Mouse (Mus musculus): ENCODE measurements around the gene Dnase1l2. TPM values are rescaled to one million over a fixed set of nuclear protein-coding genes. Genes with fewer than 3 reads are reported as not detected.
A peak's percentile ranks its signal among the peaks of the same experiment; 100 is the strongest.

Gene Dnase1l2
- polyA plus RNA-seq, 1 experiment from 2014 or later, result 6.6 TPM

DNA sequence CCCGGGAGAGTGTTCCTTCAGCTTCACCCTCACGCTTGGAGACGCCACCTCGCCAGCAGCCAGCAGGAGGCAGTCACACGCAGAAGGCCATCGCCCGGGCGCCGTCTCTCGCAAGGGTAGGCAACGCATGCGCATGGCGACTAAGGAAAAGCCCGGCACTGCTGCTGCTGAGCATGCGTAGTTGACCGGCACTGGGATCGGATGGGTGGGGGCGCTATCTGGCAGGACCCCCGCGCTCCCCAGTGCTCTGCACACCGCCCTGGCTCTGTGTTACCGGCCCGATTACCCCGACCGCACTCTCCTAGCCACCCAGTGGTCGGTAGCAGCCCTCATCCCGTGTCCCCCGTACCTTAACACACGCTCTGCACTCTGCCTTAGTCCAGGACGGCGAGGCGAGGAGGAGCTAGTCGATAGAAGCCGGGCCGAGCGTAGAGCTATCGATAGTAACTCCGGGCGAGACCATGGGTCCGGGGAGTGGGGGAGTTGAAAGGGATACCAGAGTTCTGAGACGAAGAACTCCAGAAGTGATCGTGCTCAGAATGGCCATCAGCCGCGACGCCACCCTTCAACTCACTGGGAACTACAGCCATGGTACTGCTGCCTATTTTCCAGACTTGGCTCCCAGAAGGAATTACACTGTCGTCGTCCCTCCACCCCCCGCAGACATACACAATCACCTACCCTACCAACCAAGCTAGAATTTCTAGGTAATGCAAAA, 35.9 kb upstream of the Dnase1l2 start, which contains the start of gene Mlst8:
Gene Mlst8 (minus strand): TSS at position 416 of the 718 bp plus-strand sequence.
- H3K36me3 ChIP-seq, result peaks cover 34% of the 10 kb centered on the region
- WGBS, result under 1% methylated on average over 48 of the region's 48 CpGs

DNA sequence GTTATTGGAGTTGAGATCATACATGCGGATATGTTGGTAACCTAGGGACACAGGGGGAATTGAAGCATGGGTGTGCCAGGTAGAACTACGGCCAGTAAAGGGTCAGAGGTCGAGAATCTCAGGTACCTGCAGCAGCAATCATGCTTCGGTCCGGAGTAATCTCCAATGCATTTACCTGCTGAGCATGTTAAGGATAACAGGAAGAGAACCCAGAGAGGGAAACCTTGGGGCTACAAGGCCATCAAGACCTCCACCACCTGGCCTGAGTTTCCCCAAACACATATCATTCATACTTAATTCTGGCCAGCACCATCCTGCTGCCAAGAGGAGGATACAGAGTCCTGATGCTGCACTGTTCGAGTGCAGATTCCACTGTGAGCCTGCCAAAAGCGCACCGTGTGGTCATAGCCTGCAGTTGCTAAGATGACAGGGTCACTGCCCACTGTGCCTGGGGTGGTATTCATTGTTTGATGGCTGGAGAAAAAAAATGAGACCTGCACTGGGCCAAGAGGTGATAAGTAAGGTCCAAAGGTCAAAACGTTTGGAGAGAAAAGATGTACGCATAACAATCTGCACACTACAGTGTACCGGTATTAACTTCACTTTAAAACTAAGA, 35.2 kb upstream of the Dnase1l2 start:
- Histone ChIP-seq H3K4me1 (peaks cover 22% of the 10 kb centered on the region), H3K4me2 (replicated peaks) (peak overlapping the region; percentile 53), H3K27me3 (no peaks in the 10 kb centered on the region), H3K27ac (replicated peaks) (no peak overlapping the region), H3K9me3 (no peaks in the 10 kb centered on the region), H3K4me3 (peak overlapping the region; percentile 90), H3K9ac (replicated peaks) (peak overlapping the region; percentile 92), H3K36me3 (peaks cover 34% of the 10 kb centered on the region)
- peak; percentile 19; the same call in 1 of the 2 replicates for ATAC-seq (replicated peaks)
- 53% methylated on average over 11 of the region's 11 CpGs for WGBS

More for the DNA sequence above, 35.9 kb upstream of the Dnase1l2 start, which contains the start of gene Mlst8:
- no peaks in the 10 kb centered on the region for H3K27me3 ChIP-seq
- H3K4me1 ChIP-seq, result peaks cover 15% of the 10 kb centered on the region
- peak within 1 kb of the TSS; percentile 98 for H3K27ac ChIP-seq (replicated peaks)
- H3K4me3 ChIP-seq, result peak within 1 kb of the TSS; percentile 90
- H3K4me2 ChIP-seq (replicated peaks), result peak within 1 kb of the TSS; percentile 53
- H3K9ac ChIP-seq (replicated peaks), result peak within 1 kb of the TSS; percentile 92
- peak; percentile 95 for ATAC-seq (replicated peaks)
- H3K9me3 ChIP-seq, result no peaks in the 10 kb centered on the region

DNA sequence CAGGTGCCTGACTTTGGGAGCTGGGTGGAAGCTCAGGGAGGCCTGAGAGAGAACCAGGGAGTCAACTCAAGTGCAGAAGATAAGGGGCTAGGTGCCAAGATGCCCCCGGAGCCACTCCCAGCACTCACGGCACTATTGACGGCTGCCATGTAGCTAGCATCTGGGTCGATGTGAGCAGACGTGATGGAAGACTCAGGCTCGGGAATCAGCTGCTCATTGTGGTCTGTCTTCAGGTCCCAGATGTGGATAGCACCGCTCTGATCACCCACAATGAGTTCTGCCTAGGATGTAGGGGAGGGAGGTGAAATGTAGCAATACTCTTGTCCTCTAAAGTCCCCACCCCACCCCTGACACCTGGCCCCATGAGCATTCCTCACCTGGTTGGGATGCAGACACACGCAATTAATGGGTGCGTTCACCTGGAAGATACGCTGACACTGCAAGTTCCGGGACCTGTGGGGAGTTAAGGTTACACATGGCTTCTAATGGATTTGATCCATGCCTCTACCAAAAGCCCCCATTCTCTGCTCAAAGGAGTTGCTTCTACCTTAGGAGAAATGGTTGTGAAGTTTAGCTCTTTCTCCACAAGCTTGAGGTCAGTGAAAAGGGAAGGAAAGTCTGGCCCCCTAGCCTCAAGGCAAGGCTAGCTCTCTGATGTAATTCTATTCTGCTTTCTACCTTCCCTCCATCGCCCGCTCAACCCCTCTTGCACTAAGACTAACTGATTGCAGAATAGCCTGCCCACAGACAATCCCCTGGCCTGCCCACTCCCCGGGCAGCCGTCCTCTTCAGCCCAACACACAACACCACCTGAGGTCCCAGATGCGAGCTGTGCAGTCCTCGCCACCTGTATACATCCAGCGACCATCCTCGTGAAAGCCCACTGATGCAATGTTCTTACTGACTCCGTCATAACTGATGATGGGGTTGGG, 34.4 kb upstream of the Dnase1l2 start:
- Histone ChIP-seq H3K27me3 (no peaks in the 10 kb centered on the region), H3K9me3 (no peaks in the 10 kb centered on the region), H3K27ac (replicated peaks) (no peak overlapping the region), H3K9ac (replicated peaks) (0 out of 2 replicates have a peak overlapping the region, but pooled peaks have one; percentile 10), H3K36me3 (peaks cover 34% of the 10 kb centered on the region), H3K4me2 (replicated peaks) (peak overlapping the region; percentile 53), H3K4me1 (peaks cover 29% of the 10 kb centered on the region), H3K4me3 (no peak overlapping the region)
- no peak for ATAC-seq (replicated peaks)
- 90% methylated on average over 20 of the region's 20 CpGs for WGBS

DNA sequence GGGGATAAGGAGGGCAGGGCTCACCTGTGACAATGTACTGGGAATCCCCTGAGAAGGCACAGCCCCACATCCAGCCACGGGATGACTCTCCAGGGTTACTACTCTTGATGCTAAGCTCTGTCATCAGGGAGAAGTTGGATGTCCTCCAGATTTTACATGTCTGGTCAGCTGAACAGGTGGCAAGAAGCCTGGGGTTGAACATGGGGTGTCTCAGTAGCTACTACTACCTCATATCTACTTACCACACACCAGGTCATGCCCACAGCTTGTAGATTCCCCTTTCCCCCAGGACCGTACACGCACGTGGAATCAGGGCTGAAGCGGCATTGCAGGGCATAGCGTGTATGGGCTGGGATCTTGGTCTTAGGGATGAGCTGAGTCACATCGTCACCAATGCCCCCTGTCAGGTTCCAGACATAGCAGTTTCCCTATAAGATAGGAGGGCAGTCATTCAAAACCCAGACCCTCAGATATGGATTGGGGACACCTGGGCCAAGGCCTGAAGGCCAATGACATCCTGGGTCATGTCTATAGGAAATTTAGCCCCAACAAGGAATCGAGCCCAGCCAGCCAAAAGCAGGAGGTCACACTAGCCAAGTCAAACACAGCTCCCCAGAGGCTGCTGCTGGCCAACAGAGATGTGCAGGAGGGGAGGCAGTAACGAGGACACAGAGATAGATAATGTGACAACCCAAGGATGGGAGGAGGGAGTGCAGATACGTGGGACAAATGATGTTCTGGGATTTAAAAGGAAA, 33.3 kb upstream of the Dnase1l2 start:
- Histone ChIP-seq H3K4me3 (no peak overlapping the region), H3K9ac (replicated peaks) (no peak overlapping the region), H3K9me3 (no peaks in the 10 kb centered on the region), H3K4me2 (replicated peaks) (no peak overlapping the region), H3K27ac (replicated peaks) (no peak overlapping the region), H3K4me1 (peaks cover 41% of the 10 kb centered on the region), H3K27me3 (no peaks in the 10 kb centered on the region), H3K36me3 (peaks cover 34% of the 10 kb centered on the region)
- 94% methylated on average over 10 of the region's 10 CpGs for WGBS
- ATAC-seq (replicated peaks), result no peak

DNA sequence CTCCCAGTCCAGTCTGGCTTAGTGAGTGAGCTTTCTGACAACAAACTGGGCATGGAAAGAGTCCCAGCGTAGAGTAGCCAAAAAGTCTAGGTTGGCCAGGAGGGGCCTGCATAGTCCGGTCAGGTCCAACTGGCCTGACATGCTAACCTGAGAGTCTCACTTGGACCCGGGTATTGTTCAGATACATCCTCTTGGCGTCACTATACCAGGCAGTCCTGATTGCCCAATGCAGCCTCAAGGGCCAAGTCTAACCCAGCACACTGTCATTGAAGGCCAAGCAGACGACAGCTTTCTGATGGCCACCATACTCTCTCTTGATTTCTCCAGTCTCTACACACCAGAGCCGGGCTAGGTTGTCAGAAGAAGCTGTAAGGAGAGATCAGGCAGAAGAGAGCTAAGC, 32.7 kb upstream of the Dnase1l2 start:
- WGBS, result 96% methylated on average over 6 of the region's 6 CpGs
- Histone ChIP-seq H3K27ac (replicated peaks) (no peak overlapping the region), H3K9me3 (no peaks in the 10 kb centered on the region), H3K9ac (replicated peaks) (no peak overlapping the region), H3K4me1 (peaks cover 46% of the 10 kb centered on the region), H3K36me3 (peaks cover 34% of the 10 kb centered on the region), H3K4me2 (replicated peaks) (no peak overlapping the region), H3K27me3 (no peaks in the 10 kb centered on the region), H3K4me3 (no peak overlapping the region)
- no peak for ATAC-seq (replicated peaks)

DNA sequence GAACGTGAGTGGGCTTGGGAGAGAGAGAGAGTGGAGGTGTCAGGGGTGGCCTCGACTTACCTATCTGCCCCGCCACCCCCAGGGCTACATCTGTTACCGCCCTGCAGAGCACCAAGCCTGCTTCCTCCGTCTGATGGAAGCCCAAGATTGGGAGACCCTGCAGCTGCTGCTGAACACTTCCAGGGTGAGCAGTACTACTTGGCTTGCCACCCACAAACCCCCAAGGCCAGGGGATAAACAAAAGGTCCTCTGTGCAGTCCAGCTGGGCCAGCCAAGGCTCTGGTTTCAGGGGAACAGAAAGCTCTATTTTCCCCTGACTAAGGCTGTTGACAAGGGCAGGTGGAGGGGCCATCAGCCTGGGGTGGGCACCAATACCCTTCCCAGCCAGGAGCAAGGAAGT, 31.7 kb upstream of the Dnase1l2 start:
- no peaks in the 10 kb centered on the region for H3K9me3 ChIP-seq
- no peak for ATAC-seq (replicated peaks)
- H3K4me1 ChIP-seq, result peaks cover 44% of the 10 kb centered on the region
- no peak overlapping the region for H3K27ac ChIP-seq (replicated peaks)
- no peak overlapping the region for H3K4me2 ChIP-seq (replicated peaks)
- 83% methylated on average over 5 of the region's 5 CpGs for WGBS
- H3K27me3 ChIP-seq, result no peaks in the 10 kb centered on the region
- H3K9ac ChIP-seq (replicated peaks), result no peak overlapping the region; the same call in 1 of the 2 replicates
- H3K36me3 ChIP-seq, result peaks cover 34% of the 10 kb centered on the region
- no peak overlapping the region for H3K4me3 ChIP-seq

DNA sequence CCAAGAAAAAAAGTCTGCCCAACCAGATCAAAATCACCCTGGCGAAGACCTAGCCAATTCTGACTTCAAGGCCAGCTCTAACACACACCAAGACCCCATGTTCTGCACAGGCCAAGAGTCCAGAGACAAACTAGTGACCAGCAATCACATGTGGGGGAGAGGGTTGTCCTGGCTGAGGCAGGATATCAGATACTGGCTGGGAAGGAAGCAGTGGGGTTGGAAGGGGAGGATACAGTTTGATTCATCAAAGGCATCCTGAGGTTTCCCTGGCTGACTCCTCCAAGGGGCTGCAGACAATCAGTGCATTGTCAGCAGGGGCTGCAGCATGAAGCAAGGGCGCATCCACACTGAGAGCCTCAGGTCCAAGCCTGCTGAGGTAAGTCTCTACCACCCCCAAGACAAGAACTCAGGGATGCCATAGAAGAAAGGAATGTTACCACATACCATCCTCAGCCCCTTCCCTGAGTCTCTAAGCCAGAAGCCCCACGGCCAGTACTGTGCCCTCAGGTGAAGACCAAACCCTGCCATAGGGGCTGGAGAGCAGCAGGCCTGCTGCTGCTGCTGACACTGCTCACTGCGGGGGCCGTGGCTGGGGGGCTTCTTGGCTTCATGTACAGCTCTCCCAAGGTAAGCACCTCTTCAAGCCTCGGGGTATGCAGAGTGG, 30.8 kb upstream of the Dnase1l2 start, which contains the start of gene Bricd5:
Gene Bricd5 (plus strand): TSS at position 273 of the 664 bp plus-strand sequence.
- H3K4me1 ChIP-seq, result peaks cover 44% of the 10 kb centered on the region
- no peak within 1 kb of the TSS for H3K4me2 ChIP-seq (replicated peaks)
- H3K36me3 ChIP-seq, result peaks cover 34% of the 10 kb centered on the region
- no peaks in the 10 kb centered on the region for H3K9me3 ChIP-seq
- H3K4me3 ChIP-seq, result no peak within 1 kb of the TSS
- no peak within 1 kb of the TSS for H3K27ac ChIP-seq (replicated peaks)
- WGBS, result 77% methylated on average over 6 of the region's 6 CpGs
- no peak for ATAC-seq (replicated peaks)
- no peak within 1 kb of the TSS; the same call in 1 of the 2 replicates for H3K9ac ChIP-seq (replicated peaks)
- no peaks in the 10 kb centered on the region for H3K27me3 ChIP-seq

DNA sequence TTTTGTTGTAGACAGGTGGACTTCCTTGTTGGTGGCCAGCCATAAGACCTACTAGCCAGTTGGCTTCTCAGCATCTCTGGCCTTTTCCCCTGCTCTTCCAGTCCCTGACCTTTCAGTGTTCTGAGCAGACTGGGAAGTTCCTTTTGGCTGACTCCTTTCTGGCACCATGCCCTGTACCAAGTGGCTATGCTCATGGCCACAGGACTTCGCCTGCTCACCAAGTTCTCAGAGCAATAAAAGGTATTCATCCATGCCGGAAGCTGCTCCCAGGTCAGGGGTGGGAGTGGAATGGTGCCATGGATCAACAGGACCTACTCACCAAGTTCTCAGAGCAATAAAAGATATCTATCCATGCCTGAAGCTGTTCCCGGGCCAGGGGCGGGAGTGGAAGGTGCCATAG, 29.6 kb upstream of the Dnase1l2 start:
- H3K9ac ChIP-seq (replicated peaks), result no peak overlapping the region
- WGBS, result 86% methylated on average over 4 of the region's 4 CpGs

DNA sequence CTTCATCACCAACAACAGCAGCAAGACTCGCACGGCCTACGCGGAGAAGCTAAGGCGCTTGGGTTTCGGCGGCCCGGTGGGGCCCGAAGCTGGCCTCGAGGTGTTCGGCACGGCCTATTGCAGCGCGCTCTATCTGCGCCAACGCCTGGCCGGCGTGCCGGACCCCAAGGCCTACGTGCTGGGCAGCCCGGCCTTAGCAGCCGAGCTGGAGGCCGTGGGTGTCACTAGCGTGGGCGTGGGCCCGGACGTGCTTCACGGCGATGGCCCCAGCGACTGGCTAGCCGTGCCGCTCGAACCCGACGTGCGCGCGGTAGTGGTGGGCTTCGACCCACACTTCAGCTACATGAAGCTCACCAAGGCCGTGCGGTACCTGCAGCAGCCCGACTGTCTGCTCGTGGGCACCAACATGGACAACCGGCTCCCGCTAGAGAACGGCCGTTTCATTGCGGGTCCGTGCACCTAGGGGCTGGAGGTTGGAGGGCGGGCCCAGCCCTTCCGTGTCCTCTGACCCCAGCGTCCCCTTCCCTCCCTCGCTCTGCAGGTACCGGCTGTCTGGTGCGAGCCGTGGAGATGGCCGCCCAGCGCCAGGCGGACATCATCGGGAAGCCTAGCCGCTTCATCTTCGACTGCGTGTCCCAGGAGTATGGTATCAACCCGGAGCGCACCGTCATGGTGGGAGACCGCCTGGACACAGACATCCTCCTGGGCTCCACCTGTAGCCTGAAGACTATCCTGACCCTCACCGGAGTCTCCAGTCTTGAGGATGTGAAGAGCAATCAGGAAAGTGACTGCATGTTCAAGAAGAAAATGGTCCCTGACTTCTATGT, 28.0 kb upstream of the Dnase1l2 start:
- Histone ChIP-seq H3K4me3 (peak overlapping the region; percentile 82), H3K4me2 (replicated peaks) (peak overlapping the region; percentile 87), H3K4me1 (peaks cover 32% of the 10 kb centered on the region), H3K27ac (replicated peaks) (peak overlapping the region; percentile 90), H3K9me3 (no peaks in the 10 kb centered on the region), H3K9ac (replicated peaks) (peak overlapping the region; percentile 75), H3K27me3 (no peaks in the 10 kb centered on the region), H3K36me3 (peaks cover 20% of the 10 kb centered on the region)
- ATAC-seq (replicated peaks), result peak; percentile 1; the same call in 1 of the 2 replicates
- WGBS, result under 1% methylated on average over 66 of the region's 68 CpGs

More for the DNA sequence above, 29.6 kb upstream of the Dnase1l2 start:
- H3K36me3 ChIP-seq, result peaks cover 34% of the 10 kb centered on the region
- H3K27me3 ChIP-seq, result no peaks in the 10 kb centered on the region
- ATAC-seq (replicated peaks), result no peak
- H3K4me1 ChIP-seq, result peaks cover 34% of the 10 kb centered on the region
- no peaks in the 10 kb centered on the region for H3K9me3 ChIP-seq
- H3K27ac ChIP-seq (replicated peaks), result no peak overlapping the region
- peak overlapping the region; percentile 87; the same call in 1 of the 2 replicates for H3K4me2 ChIP-seq (replicated peaks)
- H3K4me3 ChIP-seq, result no peak overlapping the region

DNA sequence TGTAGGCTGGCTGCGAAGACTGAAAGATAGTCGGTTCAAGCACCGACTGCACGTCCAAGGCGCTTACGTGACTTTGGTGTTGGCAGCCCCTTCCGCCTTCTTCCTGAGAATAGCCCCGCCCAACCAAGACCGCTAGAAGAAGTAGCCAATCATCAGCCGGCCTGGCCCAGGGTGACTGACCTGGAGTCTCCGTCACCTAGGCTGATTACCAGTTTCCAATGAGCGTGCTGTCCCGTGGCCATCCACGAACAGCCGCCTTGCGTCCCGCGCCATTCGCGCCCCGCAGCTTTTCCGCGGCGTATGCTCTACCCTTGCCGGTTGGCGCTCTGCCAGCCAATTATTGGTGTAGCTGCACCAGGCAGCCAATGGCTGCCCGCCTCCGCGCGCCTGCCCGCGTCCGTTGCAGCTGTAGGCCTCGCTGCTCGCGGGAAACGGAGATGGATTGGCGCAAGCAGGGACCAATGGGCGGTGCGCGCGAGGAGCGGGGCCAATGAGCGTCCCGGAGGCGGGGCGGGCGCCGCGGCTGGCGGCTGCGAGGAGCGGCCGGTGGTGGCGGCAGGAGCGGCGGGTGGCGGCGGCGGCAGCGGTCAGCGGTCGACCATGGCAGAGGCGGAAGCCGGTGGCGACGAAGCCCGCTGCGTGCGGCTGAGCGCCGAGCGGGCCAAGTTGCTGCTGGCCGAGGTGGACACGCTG, 27.2 kb upstream of the Dnase1l2 start, which contains the start of the genes E4f1 and Pgp:
Gene E4f1 (minus strand): TSS at position 404 of the 693 bp plus-strand sequence.
Gene Pgp (plus strand): TSS at position 483 of the 693 bp plus-strand sequence.
- H3K36me3 ChIP-seq, result peaks cover 11% of the 10 kb centered on the region; the same call in 1 of the 2 replicates
- H3K4me3 ChIP-seq, result peak within 1 kb of the TSS; percentile 82
- peaks cover 32% of the 10 kb centered on the region for H3K4me1 ChIP-seq
- peak within 1 kb of the TSS; percentile 75 for H3K9ac ChIP-seq (replicated peaks)
- peak; percentile 98 for ATAC-seq (replicated peaks)
- H3K27ac ChIP-seq (replicated peaks), result peak within 1 kb of the TSS; percentile 90
- H3K4me2 ChIP-seq (replicated peaks), result peak within 1 kb of the TSS; percentile 87
- H3K27me3 ChIP-seq, result no peaks in the 10 kb centered on the region
- under 1% methylated on average over 56 of the region's 75 CpGs for WGBS
- no peaks in the 10 kb centered on the region for H3K9me3 ChIP-seq
